Mouse (Mus musculus) gastrocnemius, postnatal 14 days (tissue): Measurements from ENCODE around the gene Fhad1. TPM values are rescaled to one million over a fixed set of nuclear protein-coding genes. Genes with fewer than 3 reads are reported as not detected.
"Not testable (repeated sequence)": the region's sequence is repeated elsewhere in the genome, so short reads cannot be mapped to it uniquely, and the experiment has no call there.

Source experiments
- DNase-seq: peaks from one replicate; pipeline ENCODE4 v3.0.0; 2021; ENCODE audit warnings: mixed read lengths
- intact Hi-C: fragments of 180-260 bp; cut with DNase I; formaldehyde crosslinking; loops from one replicate; pipeline ENCODE4 v1.15.1; 2025; ENCODE audit warnings: low total_unique reads
- total RNA-seq, 2 experiments: library from RNA; stranded (reverse); gene quantifications; 2 replicates each; pipeline ENCODE4 v1.2.3; 2021

Gene Fhad1
- total RNA-seq, 2 experiments from 2014 or later: 1.4 to 1.7 TPM

- intact Hi-C loops: no loop called here
- no peak for DNase-seq
Measured at GRCm38 (mm10) chr4:142045595-142046163, 30.8 kb upstream of the Fhad1 start.

- intact Hi-C loops: loop anchor here (5.0 kb wide), 1 partner anchor 43 kb away; no protein-coding TSS in a partner anchor
- peak; percentile 58 for DNase-seq
Measured at GRCm38 (mm10) chr4:142044452-142044851, 29.6 kb upstream of the Fhad1 start.

DNA sequence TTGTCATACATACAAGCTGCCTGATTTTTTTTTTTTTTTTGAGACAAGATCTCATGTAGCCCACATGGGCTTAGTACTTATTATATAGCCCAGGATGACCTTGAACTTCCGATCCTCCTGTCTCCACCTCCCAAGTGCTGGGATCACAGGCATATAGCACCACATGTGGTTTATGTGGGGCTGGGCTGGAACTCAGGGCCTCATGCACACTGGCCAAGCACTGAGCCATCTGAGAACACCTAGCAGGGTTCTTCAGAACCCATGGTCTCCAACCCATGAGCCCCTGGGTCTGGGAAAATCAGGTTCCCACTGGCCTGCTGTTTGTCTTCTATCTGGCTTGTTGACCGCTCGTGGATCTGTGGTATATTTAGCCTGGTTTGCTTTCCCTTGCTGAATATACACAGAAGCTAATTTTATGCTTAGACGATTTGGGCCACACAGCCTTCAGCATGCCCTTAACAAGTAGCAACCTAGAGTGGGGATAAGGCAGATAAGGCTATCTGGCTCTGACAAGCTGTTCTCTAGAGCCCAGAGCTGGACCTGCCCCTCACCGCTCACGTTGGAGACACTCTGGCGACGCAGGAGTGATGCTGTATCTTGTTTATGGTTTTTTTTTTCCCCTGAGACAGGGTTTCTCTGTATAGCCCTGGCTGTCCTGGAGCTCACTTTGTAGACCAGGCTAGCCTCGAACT, 24.9 kb upstream of the Fhad1 start:
- intact Hi-C loops: loop anchor here (5.0 kb wide), 1 partner anchor 47 kb away; no protein-coding TSS in a partner anchor
- DNase-seq: no peak

DNA sequence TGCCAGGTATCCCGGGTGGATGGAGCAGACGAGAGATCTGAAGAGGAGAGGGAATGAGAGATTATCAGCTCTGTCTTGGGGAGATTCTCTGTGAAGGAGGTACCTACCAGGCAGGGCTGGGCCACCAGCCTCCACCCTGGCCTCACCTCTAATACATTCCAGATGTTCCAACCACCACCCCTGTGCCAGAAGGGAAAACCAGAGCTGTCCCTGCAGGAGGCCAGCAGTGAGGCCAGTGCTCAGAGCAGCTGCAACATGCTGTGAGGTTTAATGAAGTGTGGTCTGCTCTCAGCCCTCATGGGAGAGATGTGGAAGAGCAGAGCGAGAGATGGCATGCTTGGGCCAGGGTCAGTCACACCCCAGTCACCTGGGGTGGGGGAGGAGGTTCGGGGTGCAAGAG, 23.0 kb upstream of the Fhad1 start:
- DNase-seq: no peak
- intact Hi-C loops: no loop called here

- no peak for DNase-seq
- intact Hi-C loops: no loop called here
Measured at GRCm38 (mm10) chr4:142028533-142028932, 13.7 kb upstream of the Fhad1 start.

GRCm38 (mm10) chr4:142026965-142027364, 12.1 kb upstream of the Fhad1 start:
- intact Hi-C loops: no loop called here
- no peak for DNase-seq

GRCm38 (mm10) chr4:142024536-142024935, 9.7 kb upstream of the Fhad1 start:
- no peak for DNase-seq
- intact Hi-C loops: no loop called here

DNA sequence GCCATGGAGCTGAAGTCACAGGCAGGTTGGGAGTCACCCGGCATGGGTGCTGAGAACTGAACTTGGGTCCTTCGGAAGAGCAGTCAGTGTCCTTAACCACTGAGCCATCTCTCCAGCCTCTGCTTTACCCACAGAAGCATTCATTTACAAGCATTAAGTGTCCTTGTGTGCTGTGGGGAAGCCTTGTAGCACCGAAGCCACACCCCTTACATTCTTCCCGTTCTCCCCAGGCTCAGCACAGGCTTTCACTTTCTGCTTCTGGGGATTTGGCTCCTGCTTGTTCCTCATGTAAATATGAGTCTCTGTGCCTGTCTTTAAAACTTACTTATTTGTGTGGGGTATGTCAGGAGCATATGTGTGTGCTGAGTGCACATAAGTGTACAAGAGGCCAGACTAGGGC, 8.3 kb upstream of the Fhad1 start:
- intact Hi-C loops: no loop called here
- no peak for DNase-seq

DNA sequence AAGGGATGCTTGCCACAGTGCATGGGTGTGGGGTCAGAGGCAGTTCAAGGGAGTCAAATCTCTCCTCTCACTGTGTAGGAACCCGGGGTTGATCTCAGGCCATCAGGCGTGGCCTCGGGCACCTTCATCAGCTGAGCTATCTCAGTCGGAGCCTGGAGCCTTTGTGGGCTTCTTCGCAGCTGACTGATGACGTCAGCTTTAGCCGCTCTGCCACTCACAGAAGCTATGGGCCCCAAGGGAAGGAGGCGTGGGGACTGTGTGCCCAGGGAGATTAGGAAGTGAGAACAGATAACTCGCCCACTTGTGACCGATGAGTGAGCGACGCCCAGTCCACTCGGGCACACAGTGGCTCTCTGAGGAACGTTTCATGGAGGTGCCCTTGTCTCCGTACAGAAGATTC, 2.8 kb upstream of the Fhad1 start:
- DNase-seq: no peak
- intact Hi-C loops: no loop called here

- intact Hi-C loops: no loop called here
- DNase-seq: no peak
Measured at GRCm38 (mm10) chr4:142011236-142011635, 3.6 kb downstream of the Fhad1 start.

GRCm38 (mm10) chr4:142010441-142010840, 4.4 kb downstream of the Fhad1 start:
- intact Hi-C loops: no loop called here
- no peak for DNase-seq

GRCm38 (mm10) chr4:142008206-142008605, 6.7 kb downstream of the Fhad1 start:
- no peak for DNase-seq
- intact Hi-C loops: loop anchor here (5.0 kb wide), 2 partner anchors 94 to 134 kb away; no protein-coding TSS in a partner anchor

DNA sequence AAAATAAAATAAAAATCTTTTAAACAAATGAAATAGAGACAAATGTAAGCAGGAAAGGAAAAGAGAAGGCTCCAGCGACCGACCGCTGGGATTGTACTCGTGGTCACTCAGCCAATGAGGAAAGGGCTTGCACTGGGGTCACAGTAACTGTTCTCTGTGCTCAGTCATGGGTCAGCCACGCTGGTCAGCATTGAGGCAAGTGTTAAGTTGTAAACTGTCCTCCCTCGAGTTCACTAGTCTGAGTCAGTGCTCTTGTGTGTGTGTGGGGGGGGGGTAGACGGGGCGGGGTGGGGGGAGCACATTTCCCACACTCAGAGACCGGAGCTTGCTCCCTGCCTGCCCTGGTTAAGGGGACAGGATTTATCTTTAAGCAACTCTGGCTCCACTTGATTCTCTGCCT, 14.3 kb downstream of the Fhad1 start:
- no peak for DNase-seq

GRCm38 (mm10) chr4:141999494-142000074, 15.3 kb downstream of the Fhad1 start:
- DNase-seq: no peak
- intact Hi-C loops: no loop called here

More for the DNA sequence above, 14.3 kb downstream of the Fhad1 start:
- intact Hi-C loops: no loop called here

DNA sequence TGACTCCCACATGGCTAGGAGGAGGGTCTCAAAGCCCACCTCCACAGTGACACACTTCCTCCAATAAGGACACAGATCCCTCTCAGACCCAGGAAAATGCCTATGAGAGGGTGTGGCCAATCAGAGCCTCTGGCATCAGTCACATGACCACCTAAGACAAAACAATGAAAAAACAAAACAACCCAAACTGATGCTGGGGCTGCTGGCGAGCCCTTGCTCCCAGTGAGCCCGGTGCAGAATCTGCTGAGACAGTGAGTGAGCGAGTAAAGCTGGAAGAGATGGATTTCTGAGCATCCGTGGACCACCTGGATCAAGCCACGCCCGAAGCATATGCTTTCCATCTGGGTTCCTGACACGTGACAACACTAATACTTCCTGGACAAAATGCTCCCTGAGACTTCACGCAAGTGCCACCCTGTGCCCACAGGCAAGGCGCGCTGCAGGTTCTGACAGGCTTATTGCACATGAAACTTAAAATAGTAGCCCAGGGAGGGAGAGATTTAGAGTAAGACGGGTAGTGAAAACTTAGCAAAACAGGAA, 16.5 kb downstream of the Fhad1 start:
- DNase-seq: no peak
- intact Hi-C loops: no loop called here

- no peak for DNase-seq
- intact Hi-C loops: no loop called here
Measured at GRCm38 (mm10) chr4:141996880-141997279, 18.0 kb downstream of the Fhad1 start.

- DNase-seq: no peak
- intact Hi-C loops: no loop called here
Measured at GRCm38 (mm10) chr4:141996086-141996485, 18.8 kb downstream of the Fhad1 start.

DNA sequence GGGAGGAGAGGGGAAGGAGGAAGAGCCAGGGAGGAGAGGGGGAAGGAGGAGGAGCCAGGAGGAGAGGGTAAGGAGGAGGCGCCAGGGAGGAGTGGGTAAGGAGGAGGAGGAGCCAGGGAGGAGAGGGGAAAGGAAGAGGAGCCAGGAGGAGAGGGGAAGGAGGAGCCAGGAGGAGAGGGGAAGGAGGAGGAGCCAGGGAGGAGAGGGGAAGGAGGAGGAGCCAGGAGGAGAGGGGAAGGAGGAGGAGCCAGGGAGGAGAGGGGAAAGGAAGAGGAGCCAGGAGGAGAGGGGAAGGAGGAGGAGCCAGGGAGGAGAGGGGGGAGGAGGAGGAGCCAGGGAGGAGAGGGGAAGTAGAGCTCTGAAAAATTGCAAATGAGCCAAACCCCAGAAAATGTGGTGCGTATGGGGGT, 20.8 kb downstream of the Fhad1 start:
- DNase-seq, intact Hi-C loops: not testable (repeated sequence)

GRCm38 (mm10) chr4:141993347-141994061, 21.4 kb downstream of the Fhad1 start:
- no peak for DNase-seq
- intact Hi-C loops: no loop called here
